Mouse (Mus musculus) c-Kit-negative CD71-positive TER-119-positive erythroid progenitor cells, embryonic 14.5 days (primary cell): Measurements from ENCODE around the gene Zfp511.
A peak's percentile ranks its signal among the peaks of the same experiment; 100 is the strongest.

Experiments
- DNase-seq: peaks from one replicate; pipeline ENCODE4 v3.0.0-alpha.2; 2013; ENCODE audit warnings: low read depth, low spot score

Gene Zfp511

GRCm38 (mm10) chr7:140036281-140037170 is at the start of gene Zfp511, which contains the start of gene Tubgcp2:
TSS of gene Zfp511 (plus strand) at chr7:140036391.
TSS of gene Tubgcp2 (minus strand) at chr7:140036669.
- peak; percentile 88 for DNase-seq

GRCm38 (mm10) chr7:139988272-139988671 is 47.9 kb upstream of the Zfp511 start:
- no peak for DNase-seq

- DNase-seq = no peak
These were observed 45.3 kb upstream of the Zfp511 start for GRCm38 (mm10) chr7:139990864-139991394.

GRCm38 (mm10) chr7:139992406-139992805 is 43.8 kb upstream of the Zfp511 start, which contains the start of gene Adam8:
TSS of gene Adam8 (minus strand) at chr7:139992562.
- no peak for DNase-seq

GRCm38 (mm10) chr7:139993532-139993931 is 42.7 kb upstream of the Zfp511 start:
- DNase-seq = no peak

- no peak for DNase-seq
These were observed 42.0 kb upstream of the Zfp511 start for GRCm38 (mm10) chr7:139994202-139994601.

- peak; percentile 37 for DNase-seq
These were observed 41.5 kb upstream of the Zfp511 start for GRCm38 (mm10) chr7:139994676-139995075.

GRCm38 (mm10) chr7:139998691-139999350 is 37.4 kb upstream of the Zfp511 start:
- DNase-seq = no peak

GRCm38 (mm10) chr7:140001086-140001740 is 35.0 kb upstream of the Zfp511 start:
- DNase-seq = no peak

GRCm38 (mm10) chr7:140004666-140005065 is 31.5 kb upstream of the Zfp511 start:
- no peak for DNase-seq

- no peak for DNase-seq
These were observed 29.2 kb upstream of the Zfp511 start for GRCm38 (mm10) chr7:140006861-140007611.

GRCm38 (mm10) chr7:140007781-140008180 is 28.4 kb upstream of the Zfp511 start:
- no peak for DNase-seq

- no peak for DNase-seq
These were observed 24.9 kb upstream of the Zfp511 start for GRCm38 (mm10) chr7:140011336-140011735.

- no peak for DNase-seq
These were observed 4.4 kb upstream of the Zfp511 start for GRCm38 (mm10) chr7:140031771-140032170.

GRCm38 (mm10) chr7:140032366-140032765 is 3.8 kb upstream of the Zfp511 start:
- DNase-seq = no peak

- no peak for DNase-seq
These were observed 2.8 kb upstream of the Zfp511 start for GRCm38 (mm10) chr7:140033386-140033785.

GRCm38 (mm10) chr7:140035456-140035855 is 735 bp upstream of the Zfp511 start:
- DNase-seq = no peak

- DNase-seq = no peak
These were observed 972 bp downstream of the Zfp511 start for GRCm38 (mm10) chr7:140037171-140037555.

GRCm38 (mm10) chr7:140042728-140043127 is 6.5 kb downstream of the Zfp511 start:
- DNase-seq = no peak

GRCm38 (mm10) chr7:140045546-140045945 is 9.4 kb downstream of the Zfp511 start:
- DNase-seq = no peak

- DNase-seq = no peak
These were observed 11.7 kb downstream of the Zfp511 start for GRCm38 (mm10) chr7:140047811-140048311.
